Mouse (Mus musculus): ENCODE data around the gene Tcl1. TPM values are rescaled to one million over a fixed set of nuclear protein-coding genes. Genes with fewer than 3 reads are reported as not detected.

Gene Tcl1
- polyA plus RNA-seq, 1 experiment from 2014 or later: not detected

Other genes with a start within 250 kb of the Tcl1 start
- gene Syne3, start 213.0 kb downstream of the Tcl1 start, polyA plus RNA-seq (2015; fragmentation: Nextera tagmentation; extraction: Ambion mirVana): 0.40 and 0.49 TPM in 2 replicates
- 143 and 144 TPM in 2 replicates for gene Glrx5, start 190.1 kb downstream of the Tcl1 start, polyA plus RNA-seq (2015; fragmentation: Nextera tagmentation; extraction: Ambion mirVana)
- not detected in 2 replicates for gene Tcl1b2, start 76.8 kb downstream of the Tcl1 start, polyA plus RNA-seq (2015; fragmentation: Nextera tagmentation; extraction: Ambion mirVana)
- not detected in 2 replicates for gene Tcl1b1, start 63.1 kb downstream of the Tcl1 start, polyA plus RNA-seq (2015; fragmentation: Nextera tagmentation; extraction: Ambion mirVana)
- not detected in 2 replicates for gene Tcl1b5, start 46.4 kb downstream of the Tcl1 start, polyA plus RNA-seq (2015; fragmentation: Nextera tagmentation; extraction: Ambion mirVana)
- not detected in 2 replicates for gene Tcl1b3, start 31.8 kb downstream of the Tcl1 start, polyA plus RNA-seq (2015; fragmentation: Nextera tagmentation; extraction: Ambion mirVana)
- not detected in 2 replicates for gene Tcl1b4, start 20.8 kb downstream of the Tcl1 start, polyA plus RNA-seq (2015; fragmentation: Nextera tagmentation; extraction: Ambion mirVana)
- 17.8 and 18.6 TPM in 2 replicates for gene Tunar, start 111.1 kb upstream of the Tcl1 start, polyA plus RNA-seq (2015; fragmentation: Nextera tagmentation; extraction: Ambion mirVana)
- gene D430019H16Rik, start 231.1 kb upstream of the Tcl1 start, polyA plus RNA-seq (2015; fragmentation: Nextera tagmentation; extraction: Ambion mirVana): 15.3 and 15.5 TPM in 2 replicates

Data from midbrain, embryonic 15.5 days (tissue).